Mouse (Mus musculus): Measurements from ENCODE around the gene Nrros. TPM values are rescaled to one million over a fixed set of nuclear protein-coding genes. Genes with fewer than 3 reads are reported as not detected.
"Not testable (repeated sequence)": the region's sequence is repeated elsewhere in the genome, so short reads cannot be mapped to it uniquely, and the experiment has no call there.

The Nrros gene
- polyA plus RNA-seq, 1 experiment: 0.61 TPM

GRCm38 (mm10) chr16:32102295-32102694 is 63.1 kb downstream of the Nrros start:
- no peaks in the 10 kb centered on the region for H3K4me1 ChIP-seq (ENCODE audit: control insufficient read depth, insufficient read depth, low read length)
- TF ChIP-seq EP300 (IDR thresholded peaks at IDR 0.05; ENCODE audit: insufficient read depth, low read depth, low read length) (no peak), CTCF (IDR thresholded peaks at IDR 0.05; ENCODE audit: low read depth, low read length) (no peak), POLR2A (IDR thresholded peaks at IDR 0.05; ENCODE audit: insufficient read depth, low read length) (no peak)
- H3K27me3 ChIP-seq (ENCODE audit: control insufficient read depth, insufficient read depth, low read length, poor library complexity, severe bottlenecking): no peaks in the 10 kb centered on the region
- H3K9me3 ChIP-seq (replicated peaks; ENCODE audit: control insufficient read depth, insufficient read depth, low read length, poor library complexity, severe bottlenecking): 0 out of 2 replicates have a peak, but pooled peaks cover 3% of the 10 kb centered on the region
- H3K27ac ChIP-seq (ENCODE audit: insufficient read depth, low read length): no peak overlapping the region
- H3K36me3 ChIP-seq (ENCODE audit: control insufficient read depth, insufficient read depth, low read length, poor library complexity, severe bottlenecking): peaks cover 2% of the 10 kb centered on the region; the same call in 1 of the 2 replicates
- no peak overlapping the region for H3K4me3 ChIP-seq (ENCODE audit: low read depth, low read length)
- H3K9ac ChIP-seq (ENCODE audit: low read depth, poor library complexity, severe bottlenecking): no peak overlapping the region

GRCm38 (mm10) chr16:32099638-32100150 is 65.7 kb downstream of the Nrros start, which contains the start of the genes Pigx and Cep19:
Pigx (minus strand) TSS chr16:32099740.
Cep19 (plus strand) TSS chr16:32099800.
- TF ChIP-seq CTCF (IDR thresholded peaks at IDR 0.05; ENCODE audit: low read depth, low read length) (no peak), POLR2A (IDR thresholded peaks at IDR 0.05; ENCODE audit: insufficient read depth, low read length) (peak; percentile 44)
- Histone ChIP-seq H3K36me3 (ENCODE audit: control insufficient read depth, insufficient read depth, low read length, poor library complexity, severe bottlenecking) (no peaks in the 10 kb centered on the region), H3K9ac (ENCODE audit: low read depth, poor library complexity, severe bottlenecking) (peak within 1 kb of the TSS; percentile 61), H3K4me1 (ENCODE audit: control insufficient read depth, insufficient read depth, low read length) (no peaks in the 10 kb centered on the region), H3K27ac (ENCODE audit: insufficient read depth, low read length) (no peak within 1 kb of the TSS), H3K4me3 (ENCODE audit: low read depth, low read length) (peak within 1 kb of the TSS; percentile 71), H3K9me3 (replicated peaks; ENCODE audit: control insufficient read depth, insufficient read depth, low read length, poor library complexity, severe bottlenecking) (no peaks in the 10 kb centered on the region), H3K27me3 (ENCODE audit: control insufficient read depth, insufficient read depth, low read length, poor library complexity, severe bottlenecking) (no peaks in the 10 kb centered on the region)

DNA sequence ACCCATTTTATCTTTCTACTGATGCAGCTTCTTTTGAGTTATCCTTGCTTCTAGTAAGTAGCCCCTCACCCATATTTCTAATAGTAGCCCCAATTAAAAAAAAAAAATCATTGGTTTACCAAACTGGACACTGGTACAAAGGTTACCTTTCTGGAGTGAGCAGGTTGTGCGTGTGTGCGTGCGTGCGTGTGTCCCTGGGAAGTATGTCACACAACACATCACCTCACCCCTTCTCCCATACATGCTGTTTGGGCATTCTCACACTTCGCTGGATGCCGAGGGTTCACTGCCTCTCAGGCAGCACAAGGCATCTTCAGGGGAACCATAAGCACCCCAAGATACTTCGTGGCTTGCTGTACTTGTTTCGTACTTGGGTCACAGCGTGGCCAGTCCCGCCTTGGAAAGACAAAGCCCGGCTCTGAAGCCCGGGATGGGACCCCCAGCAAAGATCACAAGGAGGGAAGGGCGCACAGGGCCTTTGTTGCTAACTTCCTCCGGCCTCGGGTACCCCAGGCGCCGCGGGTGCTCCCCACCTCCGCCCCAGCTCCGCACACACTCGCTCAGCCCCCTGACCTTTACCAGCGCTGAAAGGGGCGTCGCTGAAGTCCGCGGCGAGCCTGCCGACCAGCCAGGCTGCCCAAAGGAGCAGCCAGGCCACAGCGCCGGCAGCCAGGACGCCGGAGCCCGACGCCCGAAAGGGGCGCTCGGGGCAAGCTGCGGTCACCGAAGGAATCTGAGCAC is 66.3 kb downstream of the Nrros start:
- TF ChIP-seq POLR2A (IDR thresholded peaks at IDR 0.05; ENCODE audit: insufficient read depth, low read length): no peak
- no peak for TF ChIP-seq EP300 (IDR thresholded peaks at IDR 0.05; ENCODE audit: insufficient read depth, low read depth, low read length)
- no peak for TF ChIP-seq CTCF (IDR thresholded peaks at IDR 0.05; ENCODE audit: low read depth, low read length)
- Histone ChIP-seq H3K9me3 (replicated peaks; ENCODE audit: control insufficient read depth, insufficient read depth, low read length, poor library complexity, severe bottlenecking) (no peaks in the 10 kb centered on the region), H3K9ac (ENCODE audit: low read depth, poor library complexity, severe bottlenecking) (peak overlapping the region; percentile 61)

GRCm38 (mm10) chr16:32097757-32098156 is 67.6 kb downstream of the Nrros start:
- not testable (repeated sequence) for H3K4me3 ChIP-seq (ENCODE audit: low read depth, low read length); H3K27ac ChIP-seq (ENCODE audit: insufficient read depth, low read length); H3K9me3 ChIP-seq (replicated peaks; ENCODE audit: control insufficient read depth, insufficient read depth, low read length, poor library complexity, severe bottlenecking); H3K4me1 ChIP-seq (ENCODE audit: control insufficient read depth, insufficient read depth, low read length); H3K36me3 ChIP-seq (ENCODE audit: control insufficient read depth, insufficient read depth, low read length, poor library complexity, severe bottlenecking); H3K27me3 ChIP-seq (ENCODE audit: control insufficient read depth, insufficient read depth, low read length, poor library complexity, severe bottlenecking); H3K9ac ChIP-seq (ENCODE audit: low read depth, poor library complexity, severe bottlenecking)

More for the DNA sequence above, 66.3 kb downstream of the Nrros start:
- no peaks in the 10 kb centered on the region for H3K27me3 ChIP-seq (ENCODE audit: control insufficient read depth, insufficient read depth, low read length, poor library complexity, severe bottlenecking)
- no peak overlapping the region for H3K27ac ChIP-seq (ENCODE audit: insufficient read depth, low read length)
- no peaks in the 10 kb centered on the region for H3K36me3 ChIP-seq (ENCODE audit: control insufficient read depth, insufficient read depth, low read length, poor library complexity, severe bottlenecking)
- H3K4me1 ChIP-seq (ENCODE audit: control insufficient read depth, insufficient read depth, low read length): no peaks in the 10 kb centered on the region
- H3K4me3 ChIP-seq (ENCODE audit: low read depth, low read length): peak overlapping the region; percentile 68

Other genes with a start within 250 kb of the Nrros start
- not detected in 2 replicates for gene Pigz, start 231.7 kb downstream of the Nrros start, polyA plus RNA-seq (2011; ENCODE audit: insufficient read depth, insufficient read length, low read depth, missing spikeins)
- 15.6 and 17.7 TPM in 2 replicates for gene 0610012G03Rik, start 217.1 kb downstream of the Nrros start, polyA plus RNA-seq (2011; ENCODE audit: insufficient read depth, insufficient read length, low read depth, missing spikeins)
- 84.8 and 90.2 TPM in 2 replicates for gene Ncbp2, start 217.1 kb downstream of the Nrros start, polyA plus RNA-seq (2011; ENCODE audit: insufficient read depth, insufficient read length, low read depth, missing spikeins)
- gene Senp5, start 162.3 kb downstream of the Nrros start, polyA plus RNA-seq (2011; ENCODE audit: insufficient read depth, insufficient read length, low read depth, missing spikeins): 23.5 and 25.6 TPM in 2 replicates
- gene Pak2, start 86.3 kb downstream of the Nrros start, polyA plus RNA-seq (2011; ENCODE audit: insufficient read depth, insufficient read length, low read depth, missing spikeins): 76.8 and 81.0 TPM in 2 replicates
- gene Pigx, start 65.9 kb downstream of the Nrros start, polyA plus RNA-seq (2011; ENCODE audit: insufficient read depth, insufficient read length, low read depth, missing spikeins): 69.1 and 69.2 TPM in 2 replicates
- gene Cep19, start 65.8 kb downstream of the Nrros start, polyA plus RNA-seq (2011; ENCODE audit: insufficient read depth, insufficient read length, low read depth, missing spikeins): 12.7 and 13.0 TPM in 2 replicates
- not detected in 2 replicates for gene Bex6, start 14.2 kb upstream of the Nrros start, polyA plus RNA-seq (2011; ENCODE audit: insufficient read depth, insufficient read length, low read depth, missing spikeins)
- 15.5 and 16.0 TPM in 2 replicates for gene Fbxo45, start 81.6 kb upstream of the Nrros start, polyA plus RNA-seq (2011; ENCODE audit: insufficient read depth, insufficient read length, low read depth, missing spikeins)
- 15.9 and 17.5 TPM in 2 replicates for gene Wdr53, start 81.6 kb upstream of the Nrros start, polyA plus RNA-seq (2011; ENCODE audit: insufficient read depth, insufficient read length, low read depth, missing spikeins)
- gene Smco1, start 105.9 kb upstream of the Nrros start, polyA plus RNA-seq (2011; ENCODE audit: insufficient read depth, insufficient read length, low read depth, missing spikeins): not detected in 2 replicates
- gene Rnf168, start 111.9 kb upstream of the Nrros start, polyA plus RNA-seq (2011; ENCODE audit: insufficient read depth, insufficient read length, low read depth, missing spikeins): 27.2 and 31.0 TPM in 2 replicates
- gene Ubxn7, start 166.7 kb upstream of the Nrros start, polyA plus RNA-seq (2011; ENCODE audit: insufficient read depth, insufficient read length, low read depth, missing spikeins): 98.6 and 108 TPM in 2 replicates
- not detected in 2 replicates for gene Tm4sf19, start 234.9 kb upstream of the Nrros start, polyA plus RNA-seq (2011; ENCODE audit: insufficient read depth, insufficient read length, low read depth, missing spikeins)